13 mouse cellular contexts compared by ENCODE assay signal in the genomic region with DNA sequence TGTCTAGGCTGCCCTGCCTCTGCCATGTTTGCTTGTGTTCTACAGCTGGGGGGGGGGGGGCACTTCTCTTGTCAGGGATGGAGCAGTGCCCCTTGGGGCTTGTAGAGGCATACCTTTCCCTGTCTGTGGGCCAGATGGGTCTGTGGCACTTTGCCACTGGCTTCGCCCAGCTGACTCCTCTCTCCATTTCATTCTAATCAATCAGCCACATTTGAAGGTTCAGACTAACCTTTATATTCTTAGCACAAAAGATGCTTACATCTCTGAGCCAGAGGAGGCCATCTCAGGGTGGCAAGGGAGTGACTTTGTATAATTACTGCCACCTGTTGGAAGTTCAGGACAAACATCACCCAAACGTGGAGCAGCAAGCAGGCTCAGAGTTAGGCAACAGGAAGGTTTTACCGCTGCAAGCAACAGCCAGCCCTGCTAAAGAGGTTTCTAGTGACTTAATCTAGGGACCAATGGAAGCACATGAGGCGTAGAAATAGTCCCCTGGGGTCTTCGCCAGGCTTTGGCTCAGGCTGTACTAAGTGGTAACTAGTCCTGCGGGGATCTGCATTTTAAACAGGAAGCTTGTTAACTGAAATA. TPM values are rescaled to one million over a fixed set of nuclear protein-coding genes. Genes with fewer than 3 reads are reported as not detected.
DNase-seq lines count a peak whose midpoint lies in the region; ATAC-seq and TF ChIP-seq lines count a peak whose summit lies in the region.
"Had no signal": no experiment of that assay in that cellular context is flagged by ENCODE, and none has a peak within 500 bp of the region (broad histone marks: within the 10 kb centered on the region; RNA-seq: fewer than 3 reads in every experiment).

No protein-coding gene starts in this region.

- H3K9ac ChIP-seq in lung, postnatal 0 days (replicated peaks; ENCODE audit: low read depth): no peak overlapping the region
- H3K9ac ChIP-seq: midbrain, embryonic 12.5 days had no signal

- WGBS in lung, postnatal 0 days: 56% methylated on average over 6 of the region's 6 CpGs

- TF ChIP-seq CTCF in lung, postnatal 0 days (IDR thresholded peaks at IDR 0.05): peak; percentile 58

- H3K36me3 ChIP-seq in lung, postnatal 0 days (ENCODE audit: insufficient read depth, low read length): no peaks in the 10 kb centered on the region
- H3K36me3 ChIP-seq: midbrain, embryonic 12.5 days had no signal

- H3K4me3 ChIP-seq in lung, postnatal 0 days (ENCODE audit: low read depth, low read length): no peak overlapping the region
- H3K4me3 ChIP-seq: midbrain, embryonic 12.5 days had no signal

- ATAC-seq in lung, postnatal 0 days: peak; percentile 29; the same call in 1 of the 2 replicates
- peak; percentile 76 for ATAC-seq in common myeloid progenitor, adult 5-6 weeks (replicated peaks; ENCODE audit: low read depth, poor library complexity, severe bottlenecking)

- H3K4me1 ChIP-seq in lung, postnatal 0 days (ENCODE audit: insufficient read depth, low read depth, low read length): no peaks in the 10 kb centered on the region
- H3K4me1 ChIP-seq: midbrain, embryonic 12.5 days had no signal

- no peak overlapping the region for H3K4me2 ChIP-seq in lung, postnatal 0 days (replicated peaks; ENCODE audit: low read depth, low read length)
- H3K4me2 ChIP-seq: midbrain, embryonic 12.5 days had no signal

- no peak for TF ChIP-seq EP300 in lung, postnatal 0 days (IDR thresholded peaks at IDR 0.05)

- H3K27ac ChIP-seq in lung, postnatal 0 days (ENCODE audit: low read length): no peak overlapping the region
- H3K27ac ChIP-seq: midbrain, embryonic 12.5 days had no signal

- DNase-seq in heart, adult 11 months: peak; percentile 57
- DNase-seq in heart, postnatal 10 days: no peak
- DNase-seq in lung, postnatal 0 days (ENCODE audit: low spot score): peak; percentile 57
- DNase-seq in lung, postnatal 4 days: no peak
- peak; percentile 28 for DNase-seq in retina, adult 2 months (ENCODE audit: low read depth, low spot score)
- no peak for DNase-seq in frontal cortex, postnatal 14 days (ENCODE audit: low spot score in 2 of 2)
- DNase-seq in gastrocnemius, postnatal 36 days: no peak
- DNase-seq: cerebellum, adult 8-10 months; heart, postnatal 14 days; kidney, postnatal 36 days had no signal

- intact Hi-C loops in heart, postnatal 10 days (cut with DNase I): no loop called here
- intact Hi-C loops in gastrocnemius, postnatal 36 days (cut with DNase I): no loop called here

- no peaks in the 10 kb centered on the region for H3K27me3 ChIP-seq in lung, postnatal 0 days (replicated peaks; ENCODE audit: insufficient read depth, low read length)
- H3K27me3 ChIP-seq: midbrain, embryonic 12.5 days had no signal

- no peaks in the 10 kb centered on the region for H3K9me3 ChIP-seq in lung, postnatal 0 days (ENCODE audit: low read length)
- H3K9me3 ChIP-seq: midbrain, embryonic 12.5 days had no signal

RNA-seq across cellular contexts. Expression of a gene that starts 9.9 kb away (rescaled TPM):
- under 1 TPM; 0.15 to 0.31 TPM for total RNA-seq in heart, postnatal 10 days (2021)
- 0.02 TPM in 1 of 2 replicates, not detected in the other for polyA plus RNA-seq in lung, postnatal 0 days (2015; fragmentation: Nextera tagmentation; extraction: Ambion mirVana)
- total RNA-seq in common myeloid progenitor, adult 5-6 weeks (2017): not detected in 2 replicates
- total RNA-seq in gastrocnemius, postnatal 36 days (2021): under 1 TPM in 1 of 2 experiments, not detected in 1; 0.15 TPM
- polyA plus RNA-seq: limb, embryonic 11.5 days had no signal

Comparison
In these comparisons a context has a peak if more than half of its experiments do, and no peak if none do; other contexts are left out.
1. DNase-seq: peak in heart, adult 11 months (single experiment), lung, postnatal 0 days (single experiment) and retina, adult 2 months (single experiment); none in heart, postnatal 10 days (0 of 2), lung, postnatal 4 days (0 of 2), frontal cortex, postnatal 14 days (0 of 2) and gastrocnemius, postnatal 36 days (0 of 2).